ENCODE assay signal across 24 mouse cellular contexts in the genomic region with DNA sequence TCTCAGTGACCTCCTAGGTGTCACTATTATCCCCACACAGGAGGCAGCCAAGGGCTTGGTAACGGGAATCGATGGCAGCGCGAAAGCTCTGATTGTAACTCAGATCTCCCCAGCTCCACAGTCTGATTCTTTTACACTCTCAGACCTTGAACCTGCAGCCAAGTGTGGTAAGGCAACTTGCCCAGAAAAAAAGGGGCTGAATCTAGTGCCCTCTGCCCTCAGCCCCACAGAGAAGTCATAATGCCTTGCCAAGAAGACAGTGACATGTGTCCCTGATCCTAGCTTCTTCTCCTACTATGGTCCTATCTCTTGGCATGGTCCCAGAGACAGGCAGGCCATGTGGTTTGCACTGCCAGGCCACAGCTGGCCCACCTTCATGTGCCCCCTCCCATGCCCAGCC.
A peak's percentile ranks its signal among the peaks of the same experiment; 100 is the strongest.
DNase-seq lines count a peak whose midpoint lies in the region; ATAC-seq and TF ChIP-seq lines count a peak whose summit lies in the region.
"Had no signal": no experiment of that assay in that cellular context is flagged by ENCODE, and none has a peak within 500 bp of the region (broad histone marks: within the 10 kb centered on the region; RNA-seq: fewer than 3 reads in every experiment).

No protein-coding gene starts in this region.

- no peaks in the 10 kb centered on the region for H3K27me3 ChIP-seq in kidney, adult 2 months (replicated peaks; ENCODE audit: control insufficient read depth, insufficient read depth, low read length)
- H3K27me3 ChIP-seq in midbrain, embryonic 15.5 days (replicated peaks) = peaks cover 14% of the 10 kb centered on the region
- H3K27me3 ChIP-seq in midbrain, embryonic 14.5 days (ENCODE audit: control insufficient read depth, insufficient read depth, low read length) = no peaks in the 10 kb centered on the region; the same call in 1 of the 2 replicates
- H3K27me3 ChIP-seq in limb, embryonic 10.5 days (ENCODE audit: low read depth, poor library complexity, severe bottlenecking) = peaks cover 98% of the 10 kb centered on the region
- H3K27me3 ChIP-seq: Patski had no signal

- TF ChIP-seq POLR2A in kidney, adult 2 months (IDR thresholded peaks at IDR 0.05; ENCODE audit: low read depth, low read length) = no peak

- no peak overlapping the region for H3K27ac ChIP-seq in kidney, adult 2 months (ENCODE audit: insufficient read depth, low read depth, low read length)
- H3K27ac ChIP-seq in midbrain, embryonic 15.5 days = peak overlapping the region; percentile 42; the same call in 1 of the 2 replicates
- H3K27ac ChIP-seq in midbrain, embryonic 14.5 days (replicated peaks; ENCODE audit: low read depth, low read length) = no peak overlapping the region
- H3K27ac ChIP-seq in limb, embryonic 10.5 days = peak overlapping the region; percentile 30; the same call in 1 of the 2 replicates
- H3K27ac ChIP-seq: embryonic facial prominence, embryonic 13.5 days; heart, adult 2 months; kidney, postnatal 0 days; left cerebral cortex, adult 2 months; limb, embryonic 12.5 days; liver, embryonic 14.5 days; lung, embryonic 15.5 days; midbrain, embryonic 13.5 days had no signal

- H3K9ac ChIP-seq in midbrain, embryonic 15.5 days = no peak overlapping the region
- no peak overlapping the region for H3K9ac ChIP-seq in midbrain, embryonic 14.5 days (replicated peaks; ENCODE audit: low read length)
- H3K9ac ChIP-seq: embryonic facial prominence, embryonic 13.5 days; limb, embryonic 12.5 days; liver, embryonic 14.5 days; lung, embryonic 15.5 days; midbrain, embryonic 13.5 days had no signal

- no peak overlapping the region for H3K4me2 ChIP-seq in midbrain, embryonic 15.5 days
- H3K4me2 ChIP-seq in midbrain, embryonic 14.5 days (ENCODE audit: low read length) = no peak overlapping the region
- H3K4me2 ChIP-seq: embryonic facial prominence, embryonic 13.5 days; limb, embryonic 12.5 days; lung, embryonic 15.5 days; midbrain, embryonic 13.5 days had no signal

- peak; percentile 24 for DNase-seq in adrenal gland, adult 2 months
- no peak for DNase-seq in adrenal gland, postnatal 36 days
- peak; percentile 46 for DNase-seq in kidney, adult 2 months
- DNase-seq in kidney, adult 18-20 months = no peak
- DNase-seq in midbrain, embryonic 14.5 days = no peak
- DNase-seq in limb, embryonic 10.5 days (ENCODE audit: low spot score) = no peak
- DNase-seq in spleen, postnatal 10 days (ENCODE audit: low spot score in 2 of 2) = no peak
- DNase-seq: adrenal gland, postnatal 14 days; cerebellum, adult 11 months; gastrocnemius, postnatal 25 days; heart, adult 2 months; heart, postnatal 36 days; thymus, postnatal 36 days had no signal

- no peaks in the 10 kb centered on the region for H3K4me1 ChIP-seq in kidney, adult 2 months (ENCODE audit: control insufficient read depth, insufficient read depth, low read length)
- 0 out of 2 replicates have a peak, but pooled peaks cover 4% of the 10 kb centered on the region for H3K4me1 ChIP-seq in midbrain, embryonic 15.5 days
- no peaks in the 10 kb centered on the region; the same call in 1 of the 2 replicates for H3K4me1 ChIP-seq in midbrain, embryonic 14.5 days (ENCODE audit: control insufficient read depth, insufficient read depth, low read length)
- H3K4me1 ChIP-seq in limb, embryonic 10.5 days = peaks cover 8% of the 10 kb centered on the region; the same call in 1 of the 2 replicates
- H3K4me1 ChIP-seq: limb, embryonic 12.5 days had no signal

- WGBS in kidney, adult 2 months = 72% methylated on average over 4 of the region's 4 CpGs
- WGBS in midbrain, embryonic 15.5 days = 77% methylated on average over 4 of the region's 4 CpGs
- 76% methylated on average over 4 of the region's 4 CpGs for WGBS in midbrain, embryonic 14.5 days
- 96% methylated on average over 4 of the region's 4 CpGs for WGBS in limb, embryonic 10.5 days

- H3K9me3 ChIP-seq in midbrain, embryonic 15.5 days = no peaks in the 10 kb centered on the region
- H3K9me3 ChIP-seq in midbrain, embryonic 14.5 days (ENCODE audit: control insufficient read depth, low read length) = no peaks in the 10 kb centered on the region
- no peaks in the 10 kb centered on the region for H3K9me3 ChIP-seq in limb, embryonic 10.5 days (replicated peaks)
- H3K9me3 ChIP-seq: embryonic facial prominence, embryonic 13.5 days; limb, embryonic 12.5 days; lung, embryonic 15.5 days; midbrain, embryonic 13.5 days had no signal

- ATAC-seq in midbrain, embryonic 15.5 days (replicated peaks) = no peak; the same call in 1 of the 2 replicates
- ATAC-seq in midbrain, embryonic 14.5 days (ENCODE audit: low FRiP score, low TSS enrichment) = no peak
- ATAC-seq: CD4-positive, CD25-positive, alpha-beta regulatory T cell, adult 4 months; inflammation-experienced regulatory T-cells, adult 6 months had no signal

- no peak for TF ChIP-seq CTCF in kidney, adult 2 months (conservative IDR thresholded peaks at IDR 0.05; ENCODE audit: insufficient read depth, insufficient read length, low read depth, low read length)

- H3K36me3 ChIP-seq in kidney, adult 2 months (ENCODE audit: control insufficient read depth, insufficient read depth, low read length) = no peaks in the 10 kb centered on the region
- no peaks in the 10 kb centered on the region for H3K36me3 ChIP-seq in midbrain, embryonic 15.5 days (replicated peaks)
- H3K36me3 ChIP-seq in midbrain, embryonic 14.5 days (ENCODE audit: control insufficient read depth, insufficient read depth, low read length) = no peaks in the 10 kb centered on the region
- no peaks in the 10 kb centered on the region for H3K36me3 ChIP-seq in limb, embryonic 10.5 days
- H3K36me3 ChIP-seq: embryonic facial prominence, embryonic 13.5 days; limb, embryonic 12.5 days; lung, embryonic 15.5 days; midbrain, embryonic 13.5 days had no signal

- H3K4me3 ChIP-seq in kidney, adult 2 months (ENCODE audit: insufficient read depth, low read depth, low read length) = no peak overlapping the region
- no peak overlapping the region for H3K4me3 ChIP-seq in midbrain, embryonic 15.5 days
- no peak overlapping the region for H3K4me3 ChIP-seq in midbrain, embryonic 14.5 days (replicated peaks; ENCODE audit: low read depth, low read length)
- no peak overlapping the region for H3K4me3 ChIP-seq in limb, embryonic 10.5 days
- H3K4me3 ChIP-seq: embryonic facial prominence, embryonic 13.5 days; heart, adult 2 months; left cerebral cortex, adult 2 months; limb, embryonic 12.5 days; lung, embryonic 15.5 days; midbrain, embryonic 13.5 days had no signal

Comparison
In these comparisons a context has a peak if more than half of its experiments do, and no peak if none do; other contexts are left out.
1. DNase-seq: peak in adrenal gland, adult 2 months (single experiment) and kidney, adult 2 months (single experiment); none in adrenal gland, postnatal 36 days (0 of 2), kidney, adult 18-20 months (single experiment), midbrain, embryonic 14.5 days (single experiment), limb, embryonic 10.5 days (single experiment) and spleen, postnatal 10 days (0 of 2).
2. H3K27ac ChIP-seq: peak in midbrain, embryonic 15.5 days (single experiment) and limb, embryonic 10.5 days (single experiment); none in kidney, adult 2 months (single experiment) and midbrain, embryonic 14.5 days (single experiment).